Mouse (Mus musculus) brain, embryonic 14.5 days (tissue): ENCODE data around the gene Epha3.

Experiments
- CTCF ChIP-seq: fragments of 200-500 bp; IDR thresholded peaks from 2 replicates; pipeline ENCODE4 v1.5.1; 2012; ENCODE audit warnings: inconsistent platforms, mild to moderate bottlenecking, moderate library complexity, borderline replicate concordance; ENCODE audit not compliant: insufficient read depth, insufficient read length; ENCODE audit errors: extremely low read depth
- POLR2A ChIP-seq: fragments of 200-500 bp; IDR thresholded peaks from 2 replicates; pipeline ENCODE4 v1.6.1; 2012; ENCODE audit warnings: mild to moderate bottlenecking, inconsistent platforms, borderline replicate concordance; ENCODE audit not compliant: poor library complexity, insufficient read depth, insufficient read length, severe bottlenecking; ENCODE audit errors: extremely low read depth

DNA sequence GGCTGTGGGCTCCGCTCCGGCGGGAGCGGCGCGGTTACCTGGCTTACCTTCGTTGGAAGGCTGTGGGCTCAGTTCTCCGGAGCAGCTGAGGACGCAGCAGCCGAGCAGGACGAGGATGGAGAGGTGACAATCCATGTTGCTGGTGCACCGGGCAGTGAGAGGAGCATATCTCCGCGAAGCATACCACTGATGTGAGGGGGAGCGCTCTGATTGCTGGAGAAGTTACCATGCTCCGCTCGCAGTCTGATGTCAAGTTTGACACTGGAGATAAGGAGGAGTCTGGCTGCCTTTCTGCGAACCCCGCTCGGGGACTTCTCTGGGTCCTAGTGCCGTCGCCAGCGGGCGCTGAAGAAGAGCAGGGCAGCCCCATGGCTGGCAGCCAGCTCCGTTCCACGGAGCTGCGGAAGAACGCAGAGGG lies at the start of gene Epha3:
- no peak for TF ChIP-seq CTCF
- TF ChIP-seq POLR2A, result no peak
